Mouse (Mus musculus): ENCODE measurements around the gene Cacna2d2. TPM values are rescaled to one million over a fixed set of nuclear protein-coding genes. Genes with fewer than 3 reads are reported as not detected.
A peak's percentile ranks its signal among the peaks of the same experiment; 100 is the strongest.

Gene Cacna2d2
- polyA plus RNA-seq, 1 experiment from 2014 or later, result 0.20 TPM

GRCm38 (mm10) chr9:107521190-107521589 lies 121.8 kb downstream of the Cacna2d2 start:
- Histone ChIP-seq H3K27me3 (ENCODE audit: low read depth, poor library complexity, severe bottlenecking) (peaks cover 97% of the 10 kb centered on the region), H3K27ac (peak overlapping the region; percentile 51; the same call in 1 of the 2 replicates), H3K9me3 (replicated peaks) (no peaks in the 10 kb centered on the region), H3K36me3 (no peaks in the 10 kb centered on the region), H3K4me3 (no peak overlapping the region), H3K4me1 (peaks cover 34% of the 10 kb centered on the region)
- 73% methylated on average over 5 of the region's 5 CpGs for WGBS
- DNase-seq (ENCODE audit: low spot score), result no peak

DNA sequence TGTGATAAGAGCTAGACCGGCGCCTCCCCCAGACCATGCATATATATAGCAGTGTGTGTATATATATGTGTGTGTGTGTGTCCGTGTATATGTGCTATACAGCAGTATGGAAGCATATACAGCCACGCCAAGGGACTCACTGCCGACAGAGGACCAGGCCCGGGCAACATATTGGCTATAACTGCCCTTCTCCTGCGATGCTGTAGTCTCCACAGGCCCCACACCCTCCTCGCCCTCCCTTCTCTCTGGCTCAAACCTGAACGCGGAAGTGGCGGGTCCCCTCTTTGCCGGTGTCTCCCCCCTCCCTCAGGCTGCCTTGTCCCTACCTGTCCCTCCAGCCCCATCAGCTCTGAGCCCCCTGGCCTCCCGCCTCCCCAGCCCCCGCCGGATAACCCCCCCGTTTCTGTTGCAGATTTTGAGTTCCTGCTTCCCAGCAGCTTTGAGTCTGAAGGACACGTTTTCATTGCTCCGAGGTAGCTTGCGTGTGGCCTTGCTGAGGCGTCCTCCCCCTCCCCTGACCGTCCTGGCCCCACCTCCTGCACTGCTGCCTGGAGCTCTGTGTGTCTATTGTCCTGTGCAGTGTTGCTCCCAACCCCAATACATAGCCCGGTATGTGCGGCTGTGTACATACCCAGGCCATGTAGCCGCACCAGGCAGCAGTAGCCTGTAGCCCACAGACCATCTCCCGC lies 122.4 kb downstream of the Cacna2d2 start:
- Histone ChIP-seq H3K4me1 (peaks cover 37% of the 10 kb centered on the region), H3K36me3 (no peaks in the 10 kb centered on the region), H3K27me3 (ENCODE audit: low read depth, poor library complexity, severe bottlenecking) (peaks cover 97% of the 10 kb centered on the region), H3K27ac (peak overlapping the region; percentile 27), H3K9me3 (replicated peaks) (no peaks in the 10 kb centered on the region), H3K4me3 (peak overlapping the region; percentile 22)
- no peak for DNase-seq (ENCODE audit: low spot score)
- whole genome bisulfite sequencing, result 28% methylated on average over 25 of the region's 25 CpGs

- H3K27ac ChIP-seq, result peak overlapping the region; percentile 27; the same call in 1 of the 2 replicates
- H3K4me1 ChIP-seq, result peaks cover 39% of the 10 kb centered on the region
- peaks cover 97% of the 10 kb centered on the region for H3K27me3 ChIP-seq (ENCODE audit: low read depth, poor library complexity, severe bottlenecking)
- no peak overlapping the region for H3K4me3 ChIP-seq
- H3K36me3 ChIP-seq, result no peaks in the 10 kb centered on the region
- 54% methylated on average over 2 of the region's 2 CpGs for WGBS
- DNase-seq (ENCODE audit: low spot score), result no peak
- no peaks in the 10 kb centered on the region for H3K9me3 ChIP-seq (replicated peaks)
Observed at GRCm38 (mm10) chr9:107522400-107522711, 122.9 kb downstream of the Cacna2d2 start.

GRCm38 (mm10) chr9:107526198-107527026 lies 127.0 kb downstream of the Cacna2d2 start:
- 5% methylated on average over 44 of the region's 44 CpGs for WGBS
- H3K4me3 ChIP-seq, result peak overlapping the region; percentile 49
- peaks cover 38% of the 10 kb centered on the region for H3K4me1 ChIP-seq
- peak overlapping the region; percentile 26; the same call in 1 of the 2 replicates for H3K27ac ChIP-seq
- no peaks in the 10 kb centered on the region for H3K36me3 ChIP-seq
- peaks cover 91% of the 10 kb centered on the region for H3K27me3 ChIP-seq (ENCODE audit: low read depth, poor library complexity, severe bottlenecking)
- no peaks in the 10 kb centered on the region for H3K9me3 ChIP-seq (replicated peaks)
- peak; percentile 85 for DNase-seq (ENCODE audit: low spot score)

DNA sequence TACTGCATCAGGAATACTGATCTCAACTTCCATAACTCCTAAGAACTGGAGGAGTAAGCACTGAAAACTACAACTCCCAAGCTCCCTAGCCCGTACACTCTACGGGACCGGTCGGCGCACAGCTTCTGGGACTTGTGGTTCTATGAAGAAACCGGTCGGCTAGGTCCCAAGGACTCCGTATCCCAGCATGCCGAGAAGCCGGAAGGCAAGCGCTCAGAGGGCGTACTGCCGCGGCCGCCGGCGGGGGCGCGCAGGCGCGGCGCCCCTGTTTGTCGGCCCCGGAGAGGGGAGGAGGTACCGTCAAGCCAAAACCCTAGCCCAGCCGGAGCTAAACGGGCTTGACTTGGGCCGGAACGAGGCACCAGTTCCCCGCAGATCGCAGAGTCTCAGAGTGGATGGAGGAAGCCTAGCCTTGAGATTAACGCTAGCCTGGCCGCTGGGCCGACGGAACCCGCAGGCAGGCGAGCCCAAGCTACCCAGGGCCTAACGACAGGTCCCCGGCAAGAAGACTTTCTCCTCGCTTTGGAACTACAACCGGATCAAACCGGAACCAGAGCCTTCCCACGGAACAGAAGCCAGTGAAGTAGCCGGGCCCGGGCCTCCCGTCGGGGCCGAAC lies 134.5 kb downstream of the Cacna2d2 start, which contains the start of gene Tmem115:
Gene Tmem115, plus strand, starts transcription at position 155 of the 617 bp plus-strand sequence.
- Histone ChIP-seq H3K36me3 (peaks cover 25% of the 10 kb centered on the region), H3K4me3 (peak within 1 kb of the TSS; percentile 75), H3K4me1 (peaks cover 36% of the 10 kb centered on the region), H3K27me3 (ENCODE audit: low read depth, poor library complexity, severe bottlenecking) (peaks cover 16% of the 10 kb centered on the region; the same call in 1 of the 2 replicates), H3K27ac (peak within 1 kb of the TSS; percentile 85), H3K9me3 (replicated peaks) (no peaks in the 10 kb centered on the region)
- peak; percentile 89 for DNase-seq (ENCODE audit: low spot score)
- WGBS, result under 1% methylated on average over 48 of the region's 48 CpGs

DNA sequence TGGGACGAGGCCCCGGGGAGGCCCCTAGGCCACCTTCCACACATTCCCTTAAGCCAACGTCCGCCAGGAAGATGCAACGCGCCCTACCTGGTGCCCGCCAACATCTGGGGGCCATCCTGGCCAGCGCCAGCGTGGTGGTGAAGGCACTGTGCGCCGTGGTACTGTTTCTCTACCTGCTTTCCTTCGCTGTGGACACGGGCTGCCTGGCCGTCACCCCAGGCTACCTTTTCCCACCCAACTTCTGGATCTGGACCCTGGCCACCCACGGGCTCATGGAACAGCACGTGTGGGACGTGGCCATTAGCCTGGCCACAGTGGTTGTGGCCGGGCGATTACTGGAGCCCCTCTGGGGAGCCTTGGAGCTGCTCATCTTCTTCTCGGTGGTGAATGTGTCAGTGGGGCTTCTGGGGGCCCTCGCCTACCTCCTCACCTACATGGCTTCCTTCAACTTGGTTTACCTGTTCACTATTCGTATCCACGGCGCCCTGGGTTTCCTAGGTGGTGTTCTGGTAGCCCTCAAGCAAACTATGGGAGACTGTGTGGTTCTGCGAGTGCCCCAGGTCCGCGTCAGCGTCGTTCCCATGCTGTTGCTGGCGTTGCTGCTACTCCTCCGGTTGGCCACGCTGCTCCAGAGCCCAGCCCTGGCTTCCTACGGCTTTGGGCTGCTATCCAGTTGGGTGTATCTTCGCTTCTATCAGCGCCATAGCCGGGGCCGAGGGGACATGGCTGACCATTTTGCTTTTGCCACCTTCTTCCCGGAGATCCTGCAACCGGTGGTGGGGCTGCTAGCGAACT lies 135.2 kb downstream of the Cacna2d2 start:
- Histone ChIP-seq H3K9me3 (replicated peaks) (no peaks in the 10 kb centered on the region), H3K27ac (peak overlapping the region; percentile 85), H3K4me3 (peak overlapping the region; percentile 75), H3K36me3 (peaks cover 32% of the 10 kb centered on the region), H3K27me3 (ENCODE audit: low read depth, poor library complexity, severe bottlenecking) (peaks cover 13% of the 10 kb centered on the region; the same call in 1 of the 2 replicates), H3K4me1 (peaks cover 36% of the 10 kb centered on the region)
- WGBS, result under 1% methylated on average over 40 of the region's 40 CpGs
- peak; percentile 51 for DNase-seq (ENCODE audit: low spot score)

- Histone ChIP-seq H3K27ac (no peak overlapping the region), H3K27me3 (ENCODE audit: low read depth, poor library complexity, severe bottlenecking) (no peaks in the 10 kb centered on the region), H3K4me3 (no peak overlapping the region), H3K9me3 (replicated peaks) (no peaks in the 10 kb centered on the region), H3K4me1 (peaks cover 57% of the 10 kb centered on the region), H3K36me3 (peaks cover 41% of the 10 kb centered on the region)
- 94% methylated on average over 7 of the region's 7 CpGs for WGBS
- DNase-seq (ENCODE audit: low spot score), result no peak
Observed at GRCm38 (mm10) chr9:107538231-107538630, 138.8 kb downstream of the Cacna2d2 start.

- Histone ChIP-seq H3K4me3 (no peak overlapping the region), H3K4me1 (peaks cover 59% of the 10 kb centered on the region), H3K9me3 (replicated peaks) (no peaks in the 10 kb centered on the region), H3K27ac (no peak overlapping the region), H3K27me3 (ENCODE audit: low read depth, poor library complexity, severe bottlenecking) (no peaks in the 10 kb centered on the region), H3K36me3 (peaks cover 46% of the 10 kb centered on the region)
- no peak for DNase-seq (ENCODE audit: low spot score)
- WGBS, result 89% methylated on average over 3 of the region's 3 CpGs
Observed at GRCm38 (mm10) chr9:107538711-107539110, 139.3 kb downstream of the Cacna2d2 start.

DNA sequence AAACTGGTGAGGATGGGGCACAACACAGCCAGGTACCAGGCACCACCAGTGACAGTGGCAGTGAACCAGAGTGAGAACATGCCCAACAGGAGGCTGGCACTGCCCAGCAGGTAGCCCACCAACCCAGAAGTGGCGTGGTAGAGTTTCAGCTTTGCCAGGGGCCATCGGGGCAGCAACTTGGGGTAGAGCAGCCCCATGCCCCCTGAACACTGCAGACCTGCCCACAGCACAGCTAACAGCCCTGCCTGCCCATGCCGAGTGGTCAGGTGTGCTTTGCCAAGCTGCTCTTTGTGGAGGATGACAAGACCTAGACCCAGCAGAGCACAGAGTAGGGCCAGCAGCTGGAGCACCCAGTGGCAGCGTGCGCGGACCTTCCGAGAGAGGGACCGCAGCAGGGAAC lies 140.5 kb downstream of the Cacna2d2 start:
- peaks cover 58% of the 10 kb centered on the region for H3K36me3 ChIP-seq
- H3K4me1 ChIP-seq, result peaks cover 51% of the 10 kb centered on the region
- H3K27me3 ChIP-seq (ENCODE audit: low read depth, poor library complexity, severe bottlenecking), result no peaks in the 10 kb centered on the region
- no peak for DNase-seq (ENCODE audit: low spot score)
- no peak overlapping the region for H3K4me3 ChIP-seq
- WGBS, result 89% methylated on average over 8 of the region's 8 CpGs
- no peak overlapping the region for H3K27ac ChIP-seq
- H3K9me3 ChIP-seq (replicated peaks), result no peaks in the 10 kb centered on the region

GRCm38 (mm10) chr9:107540420-107540819 lies 141.0 kb downstream of the Cacna2d2 start:
- Histone ChIP-seq H3K4me1 (peaks cover 49% of the 10 kb centered on the region), H3K9me3 (replicated peaks) (no peaks in the 10 kb centered on the region), H3K27me3 (ENCODE audit: low read depth, poor library complexity, severe bottlenecking) (no peaks in the 10 kb centered on the region), H3K4me3 (0 out of 2 replicates have a peak overlapping the region, but pooled peaks have one; percentile 68), H3K27ac (no peak overlapping the region), H3K36me3 (peaks cover 63% of the 10 kb centered on the region)
- WGBS, result 76% methylated on average over 4 of the region's 4 CpGs
- DNase-seq (ENCODE audit: low spot score), result no peak

- Histone ChIP-seq H3K4me1 (peaks cover 48% of the 10 kb centered on the region), H3K27ac (no peak overlapping the region), H3K4me3 (peak overlapping the region; percentile 68), H3K27me3 (ENCODE audit: low read depth, poor library complexity, severe bottlenecking) (no peaks in the 10 kb centered on the region), H3K9me3 (replicated peaks) (no peaks in the 10 kb centered on the region), H3K36me3 (peaks cover 63% of the 10 kb centered on the region)
- DNase-seq (ENCODE audit: low spot score), result no peak
- WGBS, result 32% methylated on average over 10 of the region's 10 CpGs
Observed at GRCm38 (mm10) chr9:107541005-107541404, 141.6 kb downstream of the Cacna2d2 start.

Measured in limb, embryonic 10.5 days (tissue).